Mouse (Mus musculus) colon, adult 2 months (tissue): ENCODE data around the gene Olfr608. TPM values are rescaled to one million over a fixed set of nuclear protein-coding genes. Genes with fewer than 3 reads are reported as not detected.

Source experiments
- polyA plus RNA-seq: library from polyadenylated mRNA; depleted of rRNA; stranded (reverse); fragments of >200 nt; gene quantifications from 2 replicates; pipeline ENCODE4 v1.2.3, GENCODE M21; 2012; rRNA removed

The Olfr608 gene
- polyA plus RNA-seq = not detected in 2 replicates

GRCm38 (mm10) chr7:103469577-103469976 lies at the start of gene Olfr608:
TSS of gene Olfr608 (plus strand) at chr7:103469877.

GRCm38 (mm10) chr7:103445339-103445738 lies 24.3 kb upstream of the Olfr608 start, which contains the start of gene Olfr605:
TSS of gene Olfr605 (minus strand) at chr7:103445439.

GRCm38 (mm10) chr7:103448746-103449145 lies 20.9 kb upstream of the Olfr608 start, which contains the start of gene Olfr606:
TSS of gene Olfr606 (plus strand) at chr7:103449046.

GRCm38 (mm10) chr7:103497962-103498361 lies 28.3 kb downstream of the Olfr608 start, which contains the start of gene Olfr609:
TSS of gene Olfr609 (minus strand) at chr7:103498062.

GRCm38 (mm10) chr7:103512022-103512421 lies 42.3 kb downstream of the Olfr608 start, which contains the start of gene Olfr610:
TSS of gene Olfr610 (minus strand) at chr7:103512122.

GRCm38 (mm10) chr7:103520746-103521145 lies 51.1 kb downstream of the Olfr608 start, which contains the start of gene Olfr611:
TSS of gene Olfr611 (minus strand) at chr7:103520846.

Other genes starting within 250 kb of the Olfr608 start
- gene Usp17ld, start 217.4 kb upstream of the Olfr608 start, polyA plus RNA-seq = not detected in 2 replicates
- gene Olfr596, start 164.2 kb upstream of the Olfr608 start, polyA plus RNA-seq = not detected in 2 replicates
- gene Olfr597, start 153.6 kb upstream of the Olfr608 start, polyA plus RNA-seq = not detected in 2 replicates
- gene Olfr598, start 146.3 kb upstream of the Olfr608 start, polyA plus RNA-seq = not detected in 2 replicates
- gene Olfr599, start 134.0 kb upstream of the Olfr608 start, polyA plus RNA-seq = not detected in 2 replicates
- not detected in 2 replicates for gene Olfr600, start 120.2 kb upstream of the Olfr608 start, polyA plus RNA-seq
- not detected in 2 replicates for gene Olfr601, start 107.2 kb upstream of the Olfr608 start, polyA plus RNA-seq
- not detected in 2 replicates for gene Olfr603, start 83.7 kb upstream of the Olfr608 start, polyA plus RNA-seq
- not detected in 2 replicates for gene Usp17lc, start 54.8 kb upstream of the Olfr608 start, polyA plus RNA-seq
- gene Olfr605, start 24.4 kb upstream of the Olfr608 start, polyA plus RNA-seq = not detected in 2 replicates
- gene Olfr606, start 20.8 kb upstream of the Olfr608 start, polyA plus RNA-seq = not detected in 2 replicates
- gene Olfr607, start 5.7 kb upstream of the Olfr608 start, polyA plus RNA-seq = not detected in 2 replicates
- not detected in 2 replicates for gene Olfr609, start 28.2 kb downstream of the Olfr608 start, polyA plus RNA-seq
- gene Olfr610, start 42.2 kb downstream of the Olfr608 start, polyA plus RNA-seq = not detected in 2 replicates
- gene Olfr611, start 51.0 kb downstream of the Olfr608 start, polyA plus RNA-seq = not detected in 2 replicates
- gene Olfr612, start 72.8 kb downstream of the Olfr608 start, polyA plus RNA-seq = not detected in 2 replicates
- not detected in 2 replicates for gene Olfr613, start 78.2 kb downstream of the Olfr608 start, polyA plus RNA-seq
- gene Olfr615, start 86.2 kb downstream of the Olfr608 start, polyA plus RNA-seq = not detected in 2 replicates
- gene Olfr616, start 99.3 kb downstream of the Olfr608 start, polyA plus RNA-seq = not detected in 2 replicates
- gene Olfr617, start 103.2 kb downstream of the Olfr608 start, polyA plus RNA-seq = not detected in 2 replicates
- gene Olfr618, start 120.2 kb downstream of the Olfr608 start, polyA plus RNA-seq = not detected in 2 replicates
- gene Olfr619, start 130.7 kb downstream of the Olfr608 start, polyA plus RNA-seq = not detected in 2 replicates
- not detected in 2 replicates for gene Olfr620, start 142.7 kb downstream of the Olfr608 start, polyA plus RNA-seq
- gene Olfr622, start 172.8 kb downstream of the Olfr608 start, polyA plus RNA-seq = not detected in 2 replicates
- not detected in 2 replicates for gene Olfr623, start 193.8 kb downstream of the Olfr608 start, polyA plus RNA-seq
- gene Olfr624, start 201.3 kb downstream of the Olfr608 start, polyA plus RNA-seq = not detected in 2 replicates
- not detected in 2 replicates for gene Olfr625-ps1, start 212.8 kb downstream of the Olfr608 start, polyA plus RNA-seq
- not detected in 2 replicates for gene Olfr243, start 244.8 kb downstream of the Olfr608 start, polyA plus RNA-seq